Mouse (Mus musculus): ENCODE results near the gene Enho. TPM values are rescaled to one million over a fixed set of nuclear protein-coding genes. Genes with fewer than 3 reads are reported as not detected.

The Enho gene
- polyA plus RNA-seq, 1 experiment from 2014 or later = 7.6 TPM

- peaks cover 9% of the 10 kb centered on the region; the same call in 1 of the 2 replicates for H3K27me3 ChIP-seq (replicated peaks; ENCODE audit: control insufficient read depth, insufficient read depth, low read length)
- peaks cover 42% of the 10 kb centered on the region for H3K4me1 ChIP-seq (ENCODE audit: control insufficient read depth, insufficient read depth, low read length)
- no peak overlapping the region for H3K4me3 ChIP-seq (ENCODE audit: low read length)
- WGBS = no CpG with 5 or more reads among the region's 2 CpGs
- no peaks in the 10 kb centered on the region for H3K9me3 ChIP-seq (ENCODE audit: control insufficient read depth, low read length)
- no peaks in the 10 kb centered on the region for H3K36me3 ChIP-seq (ENCODE audit: control insufficient read depth, insufficient read depth, low read length)
- no peak overlapping the region for H3K4me2 ChIP-seq (ENCODE audit: low read depth, low read length)
- H3K9ac ChIP-seq (ENCODE audit: low read depth, low read length) = no peak overlapping the region
- H3K27ac ChIP-seq (ENCODE audit: low read length) = no peak overlapping the region; the same call in 1 of the 2 replicates
- ATAC-seq = no peak
These were observed 39.2 kb upstream of the Enho start for GRCm38 (mm10) chr4:41679291-41679690.

GRCm38 (mm10) chr4:41678863-41679262, 38.7 kb upstream of the Enho start:
- ATAC-seq = no peak
- H3K4me3 ChIP-seq (ENCODE audit: low read length) = no peak overlapping the region
- H3K4me2 ChIP-seq (ENCODE audit: low read depth, low read length) = no peak overlapping the region
- peaks cover 42% of the 10 kb centered on the region for H3K4me1 ChIP-seq (ENCODE audit: control insufficient read depth, insufficient read depth, low read length)
- no peaks in the 10 kb centered on the region for H3K36me3 ChIP-seq (ENCODE audit: control insufficient read depth, insufficient read depth, low read length)
- H3K27me3 ChIP-seq (replicated peaks; ENCODE audit: control insufficient read depth, insufficient read depth, low read length) = peaks cover 9% of the 10 kb centered on the region; the same call in 1 of the 2 replicates
- H3K27ac ChIP-seq (ENCODE audit: low read length) = no peak overlapping the region
- H3K9me3 ChIP-seq (ENCODE audit: control insufficient read depth, low read length) = no peaks in the 10 kb centered on the region
- 61% methylated on average over 6 of the region's 6 CpGs for WGBS
- H3K9ac ChIP-seq (ENCODE audit: low read depth, low read length) = no peak overlapping the region

- no peak overlapping the region for H3K4me3 ChIP-seq (ENCODE audit: low read length)
- no peaks in the 10 kb centered on the region for H3K36me3 ChIP-seq (ENCODE audit: control insufficient read depth, insufficient read depth, low read length)
- no peak overlapping the region for H3K9ac ChIP-seq (ENCODE audit: low read depth, low read length)
- H3K4me2 ChIP-seq (ENCODE audit: low read depth, low read length) = no peak overlapping the region
- no peak overlapping the region for H3K27ac ChIP-seq (ENCODE audit: low read length)
- 49% methylated on average over 12 of the region's 13 CpGs for WGBS
- no peaks in the 10 kb centered on the region for H3K9me3 ChIP-seq (ENCODE audit: control insufficient read depth, low read length)
- H3K27me3 ChIP-seq (replicated peaks; ENCODE audit: control insufficient read depth, insufficient read depth, low read length) = peaks cover 6% of the 10 kb centered on the region; the same call in 1 of the 2 replicates
- ATAC-seq = peak; percentile 72
- H3K4me1 ChIP-seq (ENCODE audit: control insufficient read depth, insufficient read depth, low read length) = peaks cover 42% of the 10 kb centered on the region
These were observed 37.0 kb upstream of the Enho start for GRCm38 (mm10) chr4:41677006-41677629.

GRCm38 (mm10) chr4:41676248-41677005, 36.3 kb upstream of the Enho start:
- no peak overlapping the region for H3K4me3 ChIP-seq (ENCODE audit: low read length)
- ATAC-seq = no peak
- H3K36me3 ChIP-seq (ENCODE audit: control insufficient read depth, insufficient read depth, low read length) = no peaks in the 10 kb centered on the region
- 0 out of 2 replicates have a peak, but pooled peaks cover 4% of the 10 kb centered on the region for H3K27me3 ChIP-seq (replicated peaks; ENCODE audit: control insufficient read depth, insufficient read depth, low read length)
- H3K4me1 ChIP-seq (ENCODE audit: control insufficient read depth, insufficient read depth, low read length) = peaks cover 41% of the 10 kb centered on the region
- H3K9ac ChIP-seq (ENCODE audit: low read depth, low read length) = no peak overlapping the region
- H3K9me3 ChIP-seq (ENCODE audit: control insufficient read depth, low read length) = no peaks in the 10 kb centered on the region
- WGBS = 54% methylated on average over 17 of the region's 17 CpGs
- peak overlapping the region; percentile 28; the same call in 1 of the 2 replicates for H3K27ac ChIP-seq (ENCODE audit: low read length)
- no peak overlapping the region for H3K4me2 ChIP-seq (ENCODE audit: low read depth, low read length)

- ATAC-seq = no peak
- no peaks in the 10 kb centered on the region for H3K36me3 ChIP-seq (ENCODE audit: control insufficient read depth, insufficient read depth, low read length)
These were observed 33.1 kb upstream of the Enho start for GRCm38 (mm10) chr4:41673186-41673585.

GRCm38 (mm10) chr4:41672522-41672963, 32.4 kb upstream of the Enho start:
- H3K4me1 ChIP-seq (ENCODE audit: control insufficient read depth, insufficient read depth, low read length) = peaks cover 21% of the 10 kb centered on the region
- no peak overlapping the region for H3K4me2 ChIP-seq (ENCODE audit: low read depth, low read length)
- H3K27ac ChIP-seq (ENCODE audit: low read length) = no peak overlapping the region
- H3K27me3 ChIP-seq (replicated peaks; ENCODE audit: control insufficient read depth, insufficient read depth, low read length) = 0 out of 2 replicates have a peak, but pooled peaks cover 9% of the 10 kb centered on the region
- H3K4me3 ChIP-seq (ENCODE audit: low read length) = no peak overlapping the region
- no peaks in the 10 kb centered on the region for H3K9me3 ChIP-seq (ENCODE audit: control insufficient read depth, low read length)
- 33% methylated on average over 8 of the region's 8 CpGs for WGBS
- no peaks in the 10 kb centered on the region for H3K36me3 ChIP-seq (ENCODE audit: control insufficient read depth, insufficient read depth, low read length)
- no peak for ATAC-seq
- 0 out of 2 replicates have a peak overlapping the region, but pooled peaks have one; percentile 24 for H3K9ac ChIP-seq (ENCODE audit: low read depth, low read length)

More at GRCm38 (mm10) chr4:41673186-41673585, 33.1 kb upstream of the Enho start:
- peaks cover 21% of the 10 kb centered on the region for H3K4me1 ChIP-seq (ENCODE audit: control insufficient read depth, insufficient read depth, low read length)
- H3K4me2 ChIP-seq (ENCODE audit: low read depth, low read length) = no peak overlapping the region
- H3K9ac ChIP-seq (ENCODE audit: low read depth, low read length) = no peak overlapping the region
- 75% methylated on average over 19 of the region's 19 CpGs for WGBS
- no peak overlapping the region for H3K4me3 ChIP-seq (ENCODE audit: low read length)
- H3K9me3 ChIP-seq (ENCODE audit: control insufficient read depth, low read length) = no peaks in the 10 kb centered on the region
- H3K27me3 ChIP-seq (replicated peaks; ENCODE audit: control insufficient read depth, insufficient read depth, low read length) = 0 out of 2 replicates have a peak, but pooled peaks cover 6% of the 10 kb centered on the region
- H3K27ac ChIP-seq (ENCODE audit: low read length) = no peak overlapping the region

DNA sequence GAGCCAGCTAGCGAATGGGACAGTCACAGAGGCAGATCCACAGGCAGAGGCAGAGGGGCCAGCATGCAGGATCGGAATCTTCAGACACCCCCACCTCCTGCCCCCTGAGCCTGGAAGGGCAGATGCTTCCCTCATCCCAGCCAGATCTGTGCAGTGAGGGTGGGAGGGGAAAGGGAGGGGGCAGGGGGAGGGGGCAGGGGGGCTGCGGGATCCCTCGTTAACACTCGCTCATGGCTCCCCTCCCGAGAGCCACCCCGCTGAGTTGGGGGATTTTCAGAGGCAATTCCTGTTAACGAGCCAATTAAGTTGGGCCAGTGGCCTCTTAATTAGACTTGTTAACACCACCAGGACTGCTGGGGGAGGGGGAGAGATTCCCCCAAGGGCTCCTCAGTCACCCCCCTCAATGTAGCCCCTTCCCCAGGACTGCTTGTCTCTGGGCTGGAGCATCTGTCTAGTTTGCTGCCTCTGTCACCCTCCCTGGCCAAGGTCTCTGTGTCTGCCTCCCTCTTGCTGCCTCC, 31.9 kb upstream of the Enho start:
- 22% methylated on average over 8 of the region's 8 CpGs for WGBS
- H3K27ac ChIP-seq (ENCODE audit: low read length) = no peak overlapping the region

DNA sequence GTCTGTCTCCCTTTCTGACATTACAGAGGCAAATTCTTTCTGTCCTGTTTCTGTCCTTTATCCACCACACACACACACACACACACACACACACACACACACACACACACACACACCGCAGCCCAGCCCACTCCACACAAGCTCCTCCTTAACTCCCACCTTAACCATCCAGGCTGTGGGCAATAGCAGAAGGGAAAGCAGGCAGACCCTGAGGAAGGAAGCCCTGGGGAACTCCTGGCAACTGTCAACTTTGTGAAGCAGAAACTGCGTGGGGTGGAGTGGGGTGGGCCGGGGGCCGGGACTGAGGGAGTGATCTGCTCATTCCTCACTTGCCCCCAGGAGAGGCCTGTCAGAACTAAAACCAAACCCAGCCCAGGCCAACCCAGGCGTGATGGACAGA, 31.4 kb upstream of the Enho start:
- Histone ChIP-seq H3K9me3 (ENCODE audit: control insufficient read depth, low read length) (no peaks in the 10 kb centered on the region), H3K36me3 (ENCODE audit: control insufficient read depth, insufficient read depth, low read length) (no peaks in the 10 kb centered on the region), H3K4me2 (ENCODE audit: low read depth, low read length) (no peak overlapping the region), H3K4me3 (ENCODE audit: low read length) (no peak overlapping the region), H3K9ac (ENCODE audit: low read depth, low read length) (no peak overlapping the region), H3K27ac (ENCODE audit: low read length) (no peak overlapping the region), H3K27me3 (replicated peaks; ENCODE audit: control insufficient read depth, insufficient read depth, low read length) (0 out of 2 replicates have a peak, but pooled peaks cover 9% of the 10 kb centered on the region), H3K4me1 (ENCODE audit: control insufficient read depth, insufficient read depth, low read length) (peaks cover 13% of the 10 kb centered on the region)
- no peak for ATAC-seq
- 40% methylated on average over 5 of the region's 5 CpGs for WGBS

More for the DNA sequence above, 31.9 kb upstream of the Enho start:
- H3K36me3 ChIP-seq (ENCODE audit: control insufficient read depth, insufficient read depth, low read length) = no peaks in the 10 kb centered on the region
- 0 out of 2 replicates have a peak overlapping the region, but pooled peaks have one; percentile 24 for H3K9ac ChIP-seq (ENCODE audit: low read depth, low read length)
- H3K27me3 ChIP-seq (replicated peaks; ENCODE audit: control insufficient read depth, insufficient read depth, low read length) = 0 out of 2 replicates have a peak, but pooled peaks cover 9% of the 10 kb centered on the region
- H3K9me3 ChIP-seq (ENCODE audit: control insufficient read depth, low read length) = no peaks in the 10 kb centered on the region
- H3K4me2 ChIP-seq (ENCODE audit: low read depth, low read length) = no peak overlapping the region
- H3K4me1 ChIP-seq (ENCODE audit: control insufficient read depth, insufficient read depth, low read length) = peaks cover 17% of the 10 kb centered on the region
- no peak overlapping the region for H3K4me3 ChIP-seq (ENCODE audit: low read length)
- ATAC-seq = peak; percentile 41

- Histone ChIP-seq H3K9me3 (ENCODE audit: control insufficient read depth, low read length) (no peaks in the 10 kb centered on the region), H3K9ac (ENCODE audit: low read depth, low read length) (no peak overlapping the region), H3K27me3 (replicated peaks; ENCODE audit: control insufficient read depth, insufficient read depth, low read length) (0 out of 2 replicates have a peak, but pooled peaks cover 9% of the 10 kb centered on the region), H3K27ac (ENCODE audit: low read length) (no peak overlapping the region), H3K4me1 (ENCODE audit: control insufficient read depth, insufficient read depth, low read length) (peaks cover 9% of the 10 kb centered on the region), H3K36me3 (ENCODE audit: control insufficient read depth, insufficient read depth, low read length) (no peaks in the 10 kb centered on the region), H3K4me3 (ENCODE audit: low read length) (no peak overlapping the region), H3K4me2 (ENCODE audit: low read depth, low read length) (no peak overlapping the region)
- ATAC-seq = no peak
- 82% methylated on average over 18 of the region's 18 CpGs for WGBS
These were observed 30.7 kb upstream of the Enho start for GRCm38 (mm10) chr4:41670836-41671235.
